ENCODE assay signal across 11 mouse cellular contexts in genomic region chr9:32311786-32312185, GRCm38 (mm10). TPM values are rescaled to one million over a fixed set of nuclear protein-coding genes. Genes with fewer than 3 reads are reported as not detected.
DNase-seq lines count a peak whose midpoint lies in the region; ATAC-seq lines count a peak whose summit lies in the region.
"Had no signal": no experiment of that assay in that cellular context is flagged by ENCODE, and none has a peak within 500 bp of the region (broad histone marks: within the 10 kb centered on the region; RNA-seq: fewer than 3 reads in every experiment).

No protein-coding gene starts in this region.

- peak; percentile 53 to 58 for DNase-seq in cerebellum, postnatal 14 days
- no peak for DNase-seq in cerebellum, postnatal 4 days (ENCODE audit: low spot score in 2 of 2)
- no peak for DNase-seq in kidney, adult 11 months
- peak; percentile 10 for DNase-seq in Muller cell, postnatal 12 days (ENCODE audit: inconsistent ontology term)
- no peak for DNase-seq in adrenal gland, adult 18-20 months (ENCODE audit: low spot score in 2 of 2)
- DNase-seq in layer of hippocampus, adult 9-10 months (ENCODE audit: low spot score) = no peak
- DNase-seq: B cell, adult 2 months; thymus, adult 2 months had no signal

- 0 out of 2 replicates have a peak, but pooled peaks cover 3% of the 10 kb centered on the region for H3K4me1 ChIP-seq in kidney, embryonic 16.5 days (ENCODE audit: insufficient read depth, low read length)
- H3K4me1 ChIP-seq in limb, embryonic 12.5 days (replicated peaks) = 0 out of 2 replicates have a peak, but pooled peaks cover 2% of the 10 kb centered on the region
- H3K4me1 ChIP-seq: embryonic facial prominence, embryonic 12.5 days had no signal

- H3K4me2 ChIP-seq in kidney, embryonic 16.5 days (replicated peaks; ENCODE audit: low read depth, low read length) = peak overlapping the region; percentile 7; the same call in 1 of the 2 replicates
- 0 out of 2 replicates have a peak overlapping the region, but pooled peaks have one; percentile 13 for H3K4me2 ChIP-seq in limb, embryonic 12.5 days
- H3K4me2 ChIP-seq: embryonic facial prominence, embryonic 12.5 days had no signal

- no peak overlapping the region for H3K9ac ChIP-seq in kidney, embryonic 16.5 days (replicated peaks; ENCODE audit: low read length)
- H3K9ac ChIP-seq in limb, embryonic 12.5 days (replicated peaks) = no peak overlapping the region
- H3K9ac ChIP-seq: embryonic facial prominence, embryonic 12.5 days had no signal

- H3K4me3 ChIP-seq in kidney, embryonic 16.5 days (ENCODE audit: low read length) = no peak overlapping the region
- H3K4me3 ChIP-seq in limb, embryonic 12.5 days (replicated peaks) = no peak overlapping the region
- H3K4me3 ChIP-seq: embryonic facial prominence, embryonic 12.5 days had no signal

- H3K9me3 ChIP-seq in kidney, embryonic 16.5 days (ENCODE audit: low read length) = no peaks in the 10 kb centered on the region
- no peaks in the 10 kb centered on the region for H3K9me3 ChIP-seq in limb, embryonic 12.5 days
- H3K9me3 ChIP-seq: embryonic facial prominence, embryonic 12.5 days had no signal

- no peaks in the 10 kb centered on the region; the same call in 1 of the 2 replicates for H3K27me3 ChIP-seq in kidney, embryonic 16.5 days (ENCODE audit: insufficient read depth, low read length)
- H3K27me3 ChIP-seq in limb, embryonic 12.5 days = 0 out of 2 replicates have a peak, but pooled peaks cover 3% of the 10 kb centered on the region
- H3K27me3 ChIP-seq: embryonic facial prominence, embryonic 12.5 days had no signal

- no peak overlapping the region for H3K27ac ChIP-seq in kidney, embryonic 16.5 days (ENCODE audit: low read length)
- no peak overlapping the region for H3K27ac ChIP-seq in limb, embryonic 12.5 days
- H3K27ac ChIP-seq: embryonic facial prominence, embryonic 12.5 days had no signal

- H3K36me3 ChIP-seq in kidney, embryonic 16.5 days (ENCODE audit: insufficient read depth, low read length) = no peaks in the 10 kb centered on the region
- no peaks in the 10 kb centered on the region for H3K36me3 ChIP-seq in limb, embryonic 12.5 days
- H3K36me3 ChIP-seq: embryonic facial prominence, embryonic 12.5 days had no signal

- ATAC-seq in kidney, embryonic 16.5 days (ENCODE audit: low FRiP score, low TSS enrichment) = peak; percentile 67; the same call in 1 of the 2 replicates
- ATAC-seq in limb, embryonic 12.5 days (ENCODE audit: insufficient number of reproducible peaks, insufficient read depth, low FRiP score, low TSS enrichment, low read depth) = no peak

- WGBS in kidney, embryonic 16.5 days = 26% methylated on average over 14 of the region's 14 CpGs
- WGBS in limb, embryonic 12.5 days = 49% methylated on average over 14 of the region's 14 CpGs

RNA-seq across cellular contexts. Expression of gene Kcnj5, which starts 32.4 kb away (rescaled TPM):
- polyA plus RNA-seq in kidney, embryonic 16.5 days (2015; fragmentation: Nextera tagmentation; extraction: Ambion mirVana) = 2.2 and 2.6 TPM in 2 replicates
- 0.34 and 0.35 TPM in 2 replicates for polyA plus RNA-seq in limb, embryonic 12.5 days (2016; fragmentation: Nextera tagmentation; extraction: Ambion mirVana)
- under 1 TPM; 0.29 to 0.43 TPM for total RNA-seq in adrenal gland, adult 18-20 months (2021)

Comparison
In these comparisons a context has a peak if more than half of its experiments do, and no peak if none do; other contexts are left out.
1. DNase-seq: peak in cerebellum, postnatal 14 days (2 of 2) and Muller cell, postnatal 12 days (single experiment); none in cerebellum, postnatal 4 days (0 of 2), kidney, adult 11 months (single experiment), adrenal gland, adult 18-20 months (0 of 2) and layer of hippocampus, adult 9-10 months (single experiment).